Mouse (Mus musculus) thymus, adult 2 months (tissue): ENCODE data around the gene Tubb3.

Experiments
- CTCF ChIP-seq: fragments of 200-500 bp; IDR thresholded peaks from 2 replicates; pipeline ENCODE4 v1.5.1; 2012; ENCODE audit warnings: mild to moderate bottlenecking, control low read depth, low read length, moderate library complexity, borderline replicate concordance; ENCODE audit not compliant: control insufficient read depth, poor library complexity, insufficient read depth; ENCODE audit errors: extremely low read depth
- POLR2A ChIP-seq: fragments of 200-500 bp; IDR thresholded peaks from 2 replicates; pipeline ENCODE4 v1.6.1; 2012; ENCODE audit warnings: mild to moderate bottlenecking, low read length, control low read depth, moderate library complexity; ENCODE audit not compliant: control insufficient read depth, poor library complexity, insufficient read depth; ENCODE audit errors: extremely low read depth

DNA sequence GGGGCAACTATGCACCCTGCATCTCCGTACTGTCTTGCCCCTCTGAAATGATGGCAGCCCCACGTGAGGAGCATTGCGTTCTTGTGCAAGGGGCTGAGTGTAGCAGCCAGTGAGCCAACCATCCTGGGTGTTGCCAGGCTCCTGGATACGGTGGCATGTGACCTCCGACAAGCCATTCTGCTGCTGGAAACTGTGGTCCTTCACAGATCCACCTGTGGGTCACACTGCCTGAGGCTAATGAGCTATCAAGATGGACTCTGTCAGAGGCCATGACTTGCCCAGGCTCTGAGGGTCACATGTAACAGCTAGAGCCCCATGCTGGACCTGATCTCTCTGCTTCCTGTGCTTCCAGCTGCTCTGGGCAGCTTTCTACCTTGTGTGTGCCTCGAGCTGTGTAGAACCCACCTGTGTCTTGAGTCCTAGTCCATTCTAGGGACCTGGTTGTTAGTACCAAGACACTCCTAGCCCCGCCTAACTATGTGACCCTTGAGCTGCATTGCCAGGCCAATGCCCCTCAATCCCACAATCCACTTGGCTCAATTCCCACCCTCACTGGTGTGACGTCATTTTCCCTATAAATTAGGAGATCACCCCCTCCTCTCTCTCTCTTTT, 5.8 kb downstream of the Tubb3 start:
- TF ChIP-seq POLR2A (no peak), CTCF (no peak)
